Mouse (Mus musculus): ENCODE measurements at regions not wholly inside any gene's neighbourhood (a gene's known extent, or its start where the extent isn't known, plus 50 kb on each side); places are given as distances from the start of the nearest gene placed in this dataset.
A peak's percentile ranks its signal among the peaks of the same experiment; 100 is the strongest.

DNA sequence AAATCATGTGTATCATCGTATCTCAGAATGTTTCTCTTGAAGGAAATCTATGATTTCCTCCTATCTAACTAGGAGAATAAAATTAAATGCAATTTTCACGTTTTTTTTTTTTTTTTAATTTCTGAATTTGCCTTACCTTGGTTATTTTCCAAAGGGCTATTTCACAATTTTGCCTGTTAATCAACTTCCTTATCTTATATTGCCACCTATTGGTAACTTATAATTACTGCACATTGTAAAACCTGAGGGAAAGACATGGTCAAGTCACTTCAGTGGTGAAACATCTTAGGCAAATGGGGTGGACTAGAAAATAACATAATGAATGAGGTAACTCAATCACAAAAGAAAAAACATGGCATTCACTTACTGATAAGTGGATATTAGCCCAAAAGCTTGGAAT lies 232.0 kb downstream of the Nap1l3 start:
- peak in 1 of 2 experiments; percentile 1 for DNase-seq

Data from cerebellum, postnatal 10 days (tissue).